Mouse (Mus musculus) ES-Bruce4 (cell line): ENCODE measurements around the gene Atp1b2.

Experiments used
- CTCF ChIP-seq: IDR thresholded peaks from one replicate; pipeline ENCODE4 v1.8.1; 2011; ENCODE audit warnings: low read depth, low read length
- EP300 ChIP-seq: IDR thresholded peaks from 2 replicates; pipeline ENCODE4 v1.6.1; 2011; ENCODE audit warnings: low read depth, low read length; ENCODE audit not compliant: insufficient read depth
- POLR2A ChIP-seq: IDR thresholded peaks from one replicate; pipeline ENCODE4 v1.8.1; 2011; ENCODE audit warnings: low read length; ENCODE audit not compliant: insufficient read depth

- TF ChIP-seq POLR2A = no peak
- no peak for TF ChIP-seq CTCF
- TF ChIP-seq EP300 = 0 out of 2 replicates have a peak, but pooled peaks have one; percentile 28
These were observed 41.4 kb downstream of the Atp1b2 start for GRCm38 (mm10) chr11:69564391-69564790.
